Mouse (Mus musculus) heart, adult 8-10 months (tissue): Measurements from ENCODE around the gene Gstm3. TPM values are rescaled to one million over a fixed set of nuclear protein-coding genes. Genes with fewer than 3 reads are reported as not detected.

Experiments used
- DNase-seq: peaks from one replicate; pipeline ENCODE4 v3.0.0; 2022; ENCODE audit warnings: low spot score
- total RNA-seq, 4 experiments: library from RNA; stranded (reverse); gene quantifications; 2 replicates each; pipeline ENCODE4 v1.2.4; 2022

Gene Gstm3
- total RNA-seq, 4 experiments from 2014 or later, result not detected

- no peak for DNase-seq
These were observed 39.4 kb downstream of the Gstm3 start for GRCm38 (mm10) chr3:107929731-107930130.

GRCm38 (mm10) chr3:107929243-107929642, 39.8 kb downstream of the Gstm3 start:
- DNase-seq, result no peak

GRCm38 (mm10) chr3:107928691-107929090, 40.4 kb downstream of the Gstm3 start:
- DNase-seq, result no peak

- DNase-seq, result no peak
These were observed 41.2 kb downstream of the Gstm3 start for GRCm38 (mm10) chr3:107927841-107928240.

GRCm38 (mm10) chr3:107925335-107925734, 43.7 kb downstream of the Gstm3 start:
- DNase-seq, result no peak

- no peak for DNase-seq
These were observed 48.7 kb downstream of the Gstm3 start for GRCm38 (mm10) chr3:107920348-107920747.

GRCm38 (mm10) chr3:107917783-107918408, 51.2 kb downstream of the Gstm3 start:
- peak; percentile 66 for DNase-seq

GRCm38 (mm10) chr3:107917097-107917496, 52.0 kb downstream of the Gstm3 start:
- no peak for DNase-seq

GRCm38 (mm10) chr3:107916674-107917073, 52.4 kb downstream of the Gstm3 start:
- DNase-seq, result no peak

Other genes with a start within 250 kb of the Gstm3 start
- 10 to 100 TPM; 43.5 to 56.6 (median 51.5) TPM for gene Csf1, start 208.8 kb downstream of the Gstm3 start, total RNA-seq
- not detected for gene Eps8l3, start 92.1 kb downstream of the Gstm3 start, total RNA-seq
- 10 to 100 TPM; 48.4 to 59.4 (median 52.4) TPM for gene Gstm5, start 73.5 kb downstream of the Gstm3 start, total RNA-seq
- 100 to 1,000 TPM in 1 of 4 experiments, 10 to 100 TPM in 3; 87.6 to 100 (median 91.6) TPM for gene Gstm7, start 37.5 kb downstream of the Gstm3 start, total RNA-seq
- 1 to 10 TPM; 3.4 to 6.0 (median 5.0) TPM for gene Gstm6, start 25.5 kb downstream of the Gstm3 start, total RNA-seq
- 100 to 1,000 TPM; 237 to 300 (median 263) TPM for gene Gstm2, start 17.2 kb upstream of the Gstm3 start, total RNA-seq
- gene Gstm1, start 48.7 kb upstream of the Gstm3 start, total RNA-seq, result 100 to 1,000 TPM; 385 to 498 (median 396) TPM
- gene Gstm4, start 75.6 kb upstream of the Gstm3 start, total RNA-seq, result 10 to 100 TPM; 12.6 to 14.4 (median 13.3) TPM
- 1 to 10 TPM; 3.9 to 5.2 (median 4.7) TPM for gene Ampd2, start 117.4 kb upstream of the Gstm3 start, total RNA-seq
- gene Gnat2, start 123.5 kb upstream of the Gstm3 start, total RNA-seq, result under 1 TPM in 2 of 4 experiments, not detected in 2; 0.28 to 0.47 TPM
- 10 to 100 TPM; 12.7 to 15.9 (median 13.0) TPM for gene Gnai3, start 176.9 kb upstream of the Gstm3 start, total RNA-seq
- not detected for gene Gpr61, start 185.6 kb upstream of the Gstm3 start, total RNA-seq
- gene Amigo1, start 217.1 kb upstream of the Gstm3 start, total RNA-seq, result 10 to 100 TPM; 17.2 to 18.9 (median 18.1) TPM
- gene Cyb561d1, start 231.9 kb upstream of the Gstm3 start, total RNA-seq, result 1 to 10 TPM; 5.4 to 8.3 (median 6.5) TPM
- gene Atxn7l2, start 241.7 kb upstream of the Gstm3 start, total RNA-seq, result 1 to 10 TPM; 1.7 to 2.7 (median 2.3) TPM